Mouse (Mus musculus): ENCODE measurements at regions not wholly inside any gene's neighbourhood (a gene's known extent, or its start where the extent isn't known, plus 50 kb on each side); places are given as distances from the start of the nearest gene placed in this dataset.
A peak's percentile ranks its signal among the peaks of the same experiment; 100 is the strongest.

- no peak for TF ChIP-seq ZC3H11A (IDR thresholded peaks at IDR 0.05; ENCODE audit: borderline replicate concordance, low read depth, low read length)
- TF ChIP-seq MAFK (IDR thresholded peaks at IDR 0.05; ENCODE audit: insufficient read depth, low read depth, low read length) = no peak
- TF ChIP-seq HCFC1 (IDR thresholded peaks at IDR 0.05; ENCODE audit: borderline replicate concordance, insufficient read depth, low read length) = no peak
- no peak for TF ChIP-seq ZNF384 (IDR thresholded peaks at IDR 0.05; ENCODE audit: low read depth, low read length)
- no peak for TF ChIP-seq CHD2 (IDR thresholded peaks at IDR 0.05; ENCODE audit: low read depth, low read length)
- H3K4me3 ChIP-seq (ENCODE audit: insufficient read depth in 1 of 2, low read depth in 1 of 2, low read length in 2 of 2, poor library complexity in 1 of 2, severe bottlenecking in 1 of 2) = no peak overlapping the region
- no peaks in the 10 kb centered on the region for H3K9me3 ChIP-seq (ENCODE audit: control insufficient read depth, insufficient read depth, low read depth, low read length)
- peaks cover 0 to 3% of the 10 kb centered on the region in 2 experiments; a peak in 1 of 4 replicates for H3K4me1 ChIP-seq (ENCODE audit: control insufficient read depth in 2 of 2, insufficient read depth in 2 of 2, low read length in 2 of 2, poor library complexity in 1 of 2)
- H3K27ac ChIP-seq (ENCODE audit: insufficient read depth, low read depth, low read length, poor library complexity, severe bottlenecking) = no peak overlapping the region
- H3K36me3 ChIP-seq (ENCODE audit: control insufficient read depth, insufficient read depth, low read length, poor library complexity, severe bottlenecking) = no peaks in the 10 kb centered on the region
- H3K9ac ChIP-seq (ENCODE audit: insufficient read depth, low read depth, low read length, poor library complexity, severe bottlenecking) = no peak overlapping the region
- DNase-seq (ENCODE audit: low read depth, low spot score) = no peak
- in situ Hi-C loops (cut with MboI; ENCODE audit: low sequenced_read_pairs in 2 of 2, unreplicated experiment in 2 of 2) = no loop called here
Measured at GRCm38 (mm10) chr14:67181586-67181985, 1172.6 kb upstream of the Gulo start.

- Histone ChIP-seq H3K36me3 (ENCODE audit: control insufficient read depth, insufficient read depth, low read length, poor library complexity, severe bottlenecking) (no peaks in the 10 kb centered on the region), H3K27ac (ENCODE audit: insufficient read depth, low read depth, low read length, poor library complexity, severe bottlenecking) (no peak overlapping the region), H3K9ac (ENCODE audit: insufficient read depth, low read depth, low read length, poor library complexity, severe bottlenecking) (no peak overlapping the region), H3K9me3 (ENCODE audit: control insufficient read depth, insufficient read depth, low read depth, low read length) (no peaks in the 10 kb centered on the region), H3K4me3 (ENCODE audit: insufficient read depth in 1 of 2, low read depth in 1 of 2, low read length in 2 of 2, poor library complexity in 1 of 2, severe bottlenecking in 1 of 2) (no peak overlapping the region), H3K4me1 (ENCODE audit: control insufficient read depth in 2 of 2, insufficient read depth in 2 of 2, low read length in 2 of 2, poor library complexity in 1 of 2) (peaks cover 0 to 3% of the 10 kb centered on the region in 2 experiments; a peak in 1 of 4 replicates)
- no peak for TF ChIP-seq CHD2 (IDR thresholded peaks at IDR 0.05; ENCODE audit: low read depth, low read length)
- no peak for TF ChIP-seq HCFC1 (IDR thresholded peaks at IDR 0.05; ENCODE audit: borderline replicate concordance, insufficient read depth, low read length)
- no peak for TF ChIP-seq MAFK (IDR thresholded peaks at IDR 0.05; ENCODE audit: insufficient read depth, low read depth, low read length)
- no peak for TF ChIP-seq ZC3H11A (IDR thresholded peaks at IDR 0.05; ENCODE audit: borderline replicate concordance, low read depth, low read length)
- TF ChIP-seq ZNF384 (IDR thresholded peaks at IDR 0.05; ENCODE audit: low read depth, low read length) = no peak
- DNase-seq (ENCODE audit: low read depth, low spot score) = no peak
- in situ Hi-C loops (cut with MboI; ENCODE audit: low sequenced_read_pairs in 2 of 2, unreplicated experiment in 2 of 2) = no loop called here
Measured at GRCm38 (mm10) chr14:67179549-67179948, 1170.5 kb upstream of the Gulo start.

- H3K9ac ChIP-seq (ENCODE audit: insufficient read depth, low read depth, low read length, poor library complexity, severe bottlenecking) = no peak overlapping the region
- H3K36me3 ChIP-seq (ENCODE audit: control insufficient read depth, insufficient read depth, low read length, poor library complexity, severe bottlenecking) = no peaks in the 10 kb centered on the region
- H3K4me3 ChIP-seq (ENCODE audit: insufficient read depth in 1 of 2, low read depth in 1 of 2, low read length in 2 of 2, poor library complexity in 1 of 2, severe bottlenecking in 1 of 2) = no peak overlapping the region
- H3K4me1 ChIP-seq (ENCODE audit: control insufficient read depth in 2 of 2, insufficient read depth in 2 of 2, low read length in 2 of 2, poor library complexity in 1 of 2) = no peaks in the 10 kb centered on the region
- in situ Hi-C loops (cut with MboI; ENCODE audit: low sequenced_read_pairs in 2 of 2, unreplicated experiment in 2 of 2) = no loop called here
- no peak for DNase-seq (ENCODE audit: low read depth, low spot score)
- peak overlapping the region; percentile 25; the same call in 1 of the 2 replicates for H3K27ac ChIP-seq (ENCODE audit: insufficient read depth, low read depth, low read length, poor library complexity, severe bottlenecking)
- TF ChIP-seq ZC3H11A (IDR thresholded peaks at IDR 0.05; ENCODE audit: borderline replicate concordance, low read depth, low read length) (no peak), MAFK (IDR thresholded peaks at IDR 0.05; ENCODE audit: insufficient read depth, low read depth, low read length) (no peak), CHD2 (IDR thresholded peaks at IDR 0.05; ENCODE audit: low read depth, low read length) (no peak), HCFC1 (IDR thresholded peaks at IDR 0.05; ENCODE audit: borderline replicate concordance, insufficient read depth, low read length) (no peak), ZNF384 (IDR thresholded peaks at IDR 0.05; ENCODE audit: low read depth, low read length) (no peak)
- no peaks in the 10 kb centered on the region for H3K9me3 ChIP-seq (ENCODE audit: control insufficient read depth, insufficient read depth, low read depth, low read length)
Measured at GRCm38 (mm10) chr14:67178329-67179039, 1169.5 kb upstream of the Gulo start.

- Histone ChIP-seq H3K9me3 (ENCODE audit: control insufficient read depth, insufficient read depth, low read depth, low read length) (no peaks in the 10 kb centered on the region), H3K4me1 (ENCODE audit: control insufficient read depth in 2 of 2, insufficient read depth in 2 of 2, low read length in 2 of 2, poor library complexity in 1 of 2) (no peaks in the 10 kb centered on the region), H3K36me3 (ENCODE audit: control insufficient read depth, insufficient read depth, low read length, poor library complexity, severe bottlenecking) (no peaks in the 10 kb centered on the region), H3K9ac (ENCODE audit: insufficient read depth, low read depth, low read length, poor library complexity, severe bottlenecking) (no peak overlapping the region), H3K27ac (ENCODE audit: insufficient read depth, low read depth, low read length, poor library complexity, severe bottlenecking) (no peak overlapping the region), H3K4me3 (ENCODE audit: insufficient read depth in 1 of 2, low read depth in 1 of 2, low read length in 2 of 2, poor library complexity in 1 of 2, severe bottlenecking in 1 of 2) (no peak overlapping the region)
- DNase-seq (ENCODE audit: low read depth, low spot score) = no peak
- in situ Hi-C loops (cut with MboI; ENCODE audit: low sequenced_read_pairs in 2 of 2, unreplicated experiment in 2 of 2) = no loop called here
- TF ChIP-seq HCFC1 (IDR thresholded peaks at IDR 0.05; ENCODE audit: borderline replicate concordance, insufficient read depth, low read length) (no peak), ZC3H11A (IDR thresholded peaks at IDR 0.05; ENCODE audit: borderline replicate concordance, low read depth, low read length) (no peak), ZNF384 (IDR thresholded peaks at IDR 0.05; ENCODE audit: low read depth, low read length) (no peak), CHD2 (IDR thresholded peaks at IDR 0.05; ENCODE audit: low read depth, low read length) (no peak), MAFK (IDR thresholded peaks at IDR 0.05; ENCODE audit: insufficient read depth, low read depth, low read length) (no peak)
Measured at GRCm38 (mm10) chr14:67176672-67177071, 1167.7 kb upstream of the Gulo start.
